Mouse (Mus musculus) liver, postnatal 0 days (tissue): ENCODE data around the gene Stra6.

Experiments used
- CTCF ChIP-seq: sonication (generic); IDR thresholded peaks from 2 replicates; pipeline ENCODE4 v1.5.1; 2016; ENCODE audit warnings: antibody characterized with exemption, low read depth
- EP300 ChIP-seq: IDR thresholded peaks from 2 replicates; pipeline ENCODE4 v1.6.1; 2016; ENCODE audit warnings: antibody characterized with exemption, low read depth, mild to moderate bottlenecking

GRCm38 (mm10) chr9:58036961-58037360 is 26.6 kb upstream of the Stra6 start:
- no peak for TF ChIP-seq CTCF
- TF ChIP-seq EP300, result no peak
